Mouse (Mus musculus) hindlimb bud, embryonic 11.5 days (tissue): ENCODE results near the gene Rfx1.

ENCODE experiments used
- DNase-seq: peaks from one replicate; pipeline ENCODE4 v3.0.0-alpha.2; 2012; ENCODE audit warnings: low read depth, low spot score; ENCODE audit errors: extremely low spot score

Rfx1 gene

DNA sequence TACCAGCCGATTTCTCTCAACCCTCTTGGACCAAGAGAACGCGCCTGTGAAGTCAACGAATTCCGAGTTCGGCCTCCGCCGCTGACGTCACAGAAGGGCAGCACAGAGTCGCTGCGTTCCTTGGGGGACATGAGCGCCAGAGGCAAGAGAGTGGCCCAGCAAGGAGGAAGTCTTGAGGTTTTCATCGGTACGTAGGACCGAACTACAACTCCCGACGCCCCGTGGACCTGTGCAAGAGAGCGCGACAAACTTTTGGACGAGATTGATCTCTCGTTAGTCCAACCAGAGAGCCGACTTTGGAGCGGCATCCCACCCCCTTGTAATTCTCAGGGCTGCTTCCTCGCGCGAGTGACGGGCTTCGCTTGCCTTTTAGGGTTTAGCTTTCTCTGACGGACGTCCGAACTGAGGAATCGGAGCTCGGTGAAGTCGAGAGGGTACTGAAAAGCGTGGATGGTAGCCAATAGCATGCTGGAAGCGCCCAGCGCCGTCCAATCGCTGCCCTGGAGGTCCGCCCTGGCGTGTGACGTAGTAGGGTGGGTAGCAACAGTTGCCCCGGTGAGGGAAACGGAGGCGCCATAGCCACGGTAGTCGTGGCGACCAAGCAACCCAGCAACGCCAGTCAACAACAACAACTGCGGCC is at the start of gene Rfx1:
Rfx1 (plus strand) TSS at position 544 of the 640 bp plus-strand sequence.
- peak; percentile 99 for DNase-seq

DNA sequence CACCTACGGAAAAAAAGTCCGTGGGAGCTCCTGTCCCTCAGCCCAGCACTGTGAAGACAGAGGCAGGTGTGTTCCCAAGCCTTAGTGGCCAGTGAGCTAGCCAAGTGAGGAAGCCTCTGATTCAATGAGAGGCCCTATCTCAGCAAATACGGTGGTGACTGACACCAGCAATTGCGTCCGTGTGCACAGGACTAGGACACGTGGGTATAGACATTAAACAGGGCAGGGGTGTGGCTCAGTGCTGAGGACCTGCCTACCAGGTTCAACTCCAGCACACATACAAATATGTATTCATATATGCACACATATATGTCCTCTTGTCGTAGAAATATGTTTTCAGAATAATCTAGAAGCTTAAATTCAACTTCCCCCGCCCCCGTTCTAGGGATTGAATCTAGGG is 46.9 kb upstream of the Rfx1 start:
- DNase-seq, result no peak

DNA sequence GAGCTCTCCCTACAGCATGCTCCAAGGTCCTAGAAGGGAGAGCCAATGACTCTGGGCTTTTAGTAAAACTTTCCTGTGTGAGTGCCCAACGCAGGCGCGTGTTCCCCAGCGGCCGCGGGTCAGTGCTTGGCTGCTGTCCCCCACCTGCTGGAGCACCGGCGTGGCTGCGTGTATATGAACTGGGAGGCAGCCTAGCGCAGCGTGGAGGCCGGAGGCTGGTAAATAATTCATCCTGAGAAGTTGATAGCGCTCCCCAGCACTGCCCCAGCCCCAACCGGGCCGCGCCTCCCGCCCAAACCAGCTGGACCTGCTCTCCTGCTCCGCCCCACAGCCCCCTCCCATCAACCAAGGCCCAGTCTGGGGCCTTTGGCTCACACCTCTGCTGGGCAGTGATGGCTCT is 45.5 kb upstream of the Rfx1 start, which contains the start of gene Palm3:
Palm3 (plus strand) TSS at position 376 of the 400 bp plus-strand sequence.
- DNase-seq, result no peak

DNA sequence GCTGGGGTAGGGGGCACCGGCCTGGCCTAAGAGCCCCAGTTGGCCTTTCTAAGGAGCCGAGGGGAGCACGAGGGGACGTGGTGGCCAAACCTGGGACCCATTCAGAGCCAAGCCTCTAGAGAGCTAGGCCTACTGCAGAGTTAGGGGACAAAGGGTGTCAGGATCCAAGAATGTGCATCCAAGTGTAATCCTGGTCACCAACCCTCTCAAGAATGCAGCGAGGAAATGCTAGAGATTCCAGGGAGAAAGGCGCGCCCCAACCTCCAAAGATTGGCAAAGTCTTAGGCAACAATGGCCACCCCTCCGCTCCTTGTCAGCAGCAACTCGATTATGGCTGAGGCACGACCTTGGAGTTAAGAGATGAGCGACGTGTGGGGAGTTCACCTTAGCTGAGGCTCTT is 45.1 kb upstream of the Rfx1 start:
- DNase-seq, result no peak

GRCm38 (mm10) chr8:84023085-84023484 is 43.5 kb upstream of the Rfx1 start:
- DNase-seq, result no peak

DNA sequence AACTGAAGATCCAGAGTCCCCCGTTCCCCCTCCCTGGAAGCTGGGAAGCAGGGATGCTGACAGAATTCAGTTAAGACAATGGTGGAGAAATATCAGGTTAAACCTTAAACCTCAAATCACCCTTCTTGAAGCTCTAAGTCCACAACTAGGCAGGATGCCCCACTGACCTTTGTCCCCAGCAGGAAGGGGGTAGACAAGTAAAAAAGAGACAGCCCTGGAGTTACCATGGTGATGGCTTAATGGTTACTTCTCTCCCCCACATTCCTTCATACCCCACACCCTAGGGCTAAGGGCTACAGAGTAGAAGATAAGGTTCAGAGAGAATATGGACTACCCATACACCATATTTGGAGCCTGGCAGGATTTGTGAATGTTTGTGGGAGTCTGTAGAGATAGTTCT is 43.0 kb upstream of the Rfx1 start:
- DNase-seq, result no peak

DNA sequence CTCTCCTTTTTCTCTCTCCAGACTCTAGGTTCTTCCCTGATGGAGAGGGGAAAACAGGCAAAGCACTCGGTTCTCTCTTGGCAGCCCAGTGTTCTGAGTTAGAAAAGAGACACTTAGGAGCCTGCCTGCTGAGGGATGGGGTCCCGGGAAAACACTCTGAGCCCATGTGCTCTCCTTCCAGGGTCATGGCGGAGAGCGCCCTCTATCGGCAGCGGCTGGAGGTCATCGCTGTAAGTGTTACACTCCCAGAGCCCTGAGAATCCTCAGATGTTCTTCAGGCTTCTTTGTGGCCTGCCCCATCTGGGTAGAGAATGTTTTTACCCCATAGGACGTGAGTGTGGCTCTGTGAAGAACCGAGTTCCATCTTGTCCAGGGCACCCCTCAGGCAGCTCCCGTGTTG is 42.5 kb upstream of the Rfx1 start:
- no peak for DNase-seq

GRCm38 (mm10) chr8:84025863-84026262 is 40.8 kb upstream of the Rfx1 start:
- no peak for DNase-seq

- DNase-seq, result no peak
These were observed 39.2 kb upstream of the Rfx1 start for GRCm38 (mm10) chr8:84027449-84027848.

- no peak for DNase-seq
These were observed 37.4 kb upstream of the Rfx1 start for GRCm38 (mm10) chr8:84029272-84029671.

DNA sequence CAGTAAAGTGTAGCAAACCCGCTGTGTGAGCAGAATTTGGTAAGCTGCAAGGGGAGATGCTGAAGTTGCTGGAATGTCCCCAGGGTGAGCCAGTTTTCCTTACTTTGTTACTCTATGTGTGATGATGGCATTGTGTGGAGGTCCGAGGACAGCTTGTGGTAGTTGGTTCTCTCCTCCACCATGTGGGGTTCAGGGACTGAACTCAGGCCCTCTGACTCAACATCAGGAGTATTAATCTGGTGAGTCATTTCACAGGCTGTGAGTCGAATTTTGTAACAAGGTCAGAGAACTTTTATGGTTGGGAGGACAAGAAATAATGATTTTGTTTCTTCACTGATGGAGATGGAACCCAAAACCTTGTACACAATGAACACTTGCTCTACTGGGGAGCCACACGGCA is 33.9 kb upstream of the Rfx1 start:
- no peak for DNase-seq

DNA sequence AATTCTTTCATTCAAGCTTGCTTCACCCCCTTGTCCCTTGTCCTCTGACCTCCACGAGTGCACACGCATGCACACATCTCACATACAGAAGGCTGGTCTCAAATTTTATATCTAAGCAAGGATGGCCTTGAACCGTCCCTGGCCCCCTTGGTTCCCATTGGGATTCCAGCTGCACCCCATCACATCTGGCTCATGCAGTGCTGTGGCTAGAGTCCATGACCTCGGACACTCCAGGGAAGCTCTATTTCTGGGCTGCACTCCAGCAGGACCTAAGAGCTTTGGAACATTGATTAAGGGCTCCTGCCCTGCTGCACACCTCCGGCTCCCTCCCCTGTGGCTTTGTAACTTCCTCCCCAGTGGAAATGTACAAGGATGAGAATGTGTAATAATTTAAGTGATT is 28.6 kb upstream of the Rfx1 start:
- DNase-seq, result no peak

DNA sequence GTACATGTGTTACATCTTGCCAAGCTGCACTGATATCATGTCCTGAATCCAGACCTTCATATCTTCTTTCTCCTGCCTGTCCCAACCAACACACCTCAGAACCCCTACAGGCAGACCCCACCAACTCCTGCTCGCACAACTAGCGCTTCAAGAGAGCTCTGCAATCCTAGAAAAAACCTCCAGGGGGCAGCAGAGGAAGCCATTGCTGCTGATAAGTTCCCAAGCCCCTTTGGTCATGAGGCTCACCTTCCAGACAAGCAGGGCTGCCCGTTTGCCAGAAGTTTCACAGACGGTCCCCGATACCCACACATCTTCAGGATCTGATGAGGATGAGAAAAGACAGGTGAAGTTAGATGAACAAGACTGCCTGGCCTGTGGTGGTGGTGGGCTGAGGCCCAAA is 27.6 kb upstream of the Rfx1 start:
- DNase-seq, result peak; percentile 66

DNA sequence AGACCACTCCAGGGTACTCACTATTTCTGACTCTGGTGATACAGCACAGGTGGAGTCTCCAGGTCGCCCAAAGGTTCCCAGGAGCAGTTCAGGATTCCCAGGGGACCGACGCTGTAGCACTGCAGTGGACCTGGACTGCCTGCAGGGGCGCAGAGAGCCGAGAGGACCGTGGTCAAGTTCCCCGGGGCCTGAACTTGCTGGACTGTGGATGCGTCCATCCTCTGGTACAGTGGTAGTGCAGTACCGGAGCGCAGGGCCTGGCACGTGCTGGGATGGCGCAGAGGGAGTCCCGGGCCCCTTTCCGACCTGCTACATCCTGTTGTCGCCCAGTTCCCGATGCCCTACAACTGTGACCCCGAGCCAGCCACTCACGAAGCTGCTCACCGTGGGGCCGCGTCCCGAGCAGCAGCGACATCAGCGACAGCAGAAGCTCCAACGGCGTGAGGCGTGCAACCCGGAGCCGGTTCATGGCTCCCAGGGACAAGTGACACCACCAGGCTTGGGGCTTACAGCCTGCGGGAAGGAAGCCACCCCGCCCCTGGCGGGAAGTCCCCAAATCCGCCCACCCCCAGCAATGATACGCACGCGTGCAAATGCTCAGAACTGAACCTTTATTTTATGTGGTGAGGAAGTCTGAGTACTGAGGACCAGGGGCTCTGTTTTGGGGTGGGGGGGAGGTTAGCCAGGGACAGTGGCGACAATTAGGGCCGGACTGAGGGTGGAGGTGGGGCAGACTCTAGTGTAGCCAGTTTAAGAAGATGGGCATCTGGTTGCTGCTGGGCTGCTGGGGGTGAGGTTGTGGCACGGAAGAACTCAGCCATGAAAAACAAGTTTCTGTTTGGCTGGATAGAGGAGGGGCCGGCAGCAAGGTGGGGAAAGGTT is 24.3 kb upstream of the Rfx1 start, which contains the start of gene Il27ra:
Il27ra (minus strand) TSS at position 524 of the 882 bp plus-strand sequence.
- no peak for DNase-seq

GRCm38 (mm10) chr8:84042948-84043342 is 23.7 kb upstream of the Rfx1 start:
- DNase-seq, result no peak

GRCm38 (mm10) chr8:84044103-84044502 is 22.5 kb upstream of the Rfx1 start:
- no peak for DNase-seq

- DNase-seq, result no peak
These were observed 21.7 kb upstream of the Rfx1 start, which contains the start of gene Rln3 for GRCm38 (mm10) chr8:84044900-84045299. TSS of gene Rln3 (minus strand) at chr8:84045000.

DNA sequence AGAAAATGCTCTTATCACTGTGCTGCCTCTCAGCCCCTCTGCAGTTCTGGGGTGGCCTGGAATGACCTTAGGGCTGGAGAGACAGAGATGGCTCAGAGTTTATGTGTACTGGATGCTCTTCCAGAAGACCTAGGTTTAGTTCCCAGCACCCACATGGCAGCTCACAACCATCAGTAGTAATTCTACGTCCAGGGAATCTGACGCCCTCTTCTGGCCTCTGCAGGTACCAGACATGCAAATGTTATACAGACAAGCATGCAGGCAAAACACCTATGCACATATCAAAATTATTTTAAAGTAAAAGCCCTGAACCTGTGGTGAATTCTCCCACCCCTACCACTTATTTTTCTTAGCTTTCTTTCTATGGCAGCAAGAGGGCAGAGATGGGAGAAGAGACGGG is 20.1 kb upstream of the Rfx1 start:
- DNase-seq, result no peak

DNA sequence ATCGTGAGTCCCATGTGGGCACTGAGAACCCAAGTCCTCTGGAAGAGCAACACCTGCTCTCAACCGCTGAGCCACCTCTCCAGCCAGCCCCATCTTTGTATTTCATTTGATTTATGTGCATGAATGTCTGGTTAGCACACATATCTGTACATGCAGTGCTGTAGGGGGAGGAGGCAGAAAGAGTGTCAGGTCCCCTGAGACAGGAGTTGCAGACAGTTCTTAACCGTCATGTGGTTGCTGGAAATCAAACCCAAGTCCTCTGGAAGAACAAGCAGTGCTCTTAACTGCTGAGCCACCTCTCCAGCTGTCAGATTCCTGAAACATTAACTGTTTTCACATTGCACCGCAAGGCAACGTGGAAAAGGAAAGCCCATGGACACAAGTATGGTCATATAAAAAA is 18.5 kb upstream of the Rfx1 start:
- no peak for DNase-seq

- DNase-seq, result no peak
These were observed 13.9 kb upstream of the Rfx1 start for GRCm38 (mm10) chr8:84052746-84053145.

DNA sequence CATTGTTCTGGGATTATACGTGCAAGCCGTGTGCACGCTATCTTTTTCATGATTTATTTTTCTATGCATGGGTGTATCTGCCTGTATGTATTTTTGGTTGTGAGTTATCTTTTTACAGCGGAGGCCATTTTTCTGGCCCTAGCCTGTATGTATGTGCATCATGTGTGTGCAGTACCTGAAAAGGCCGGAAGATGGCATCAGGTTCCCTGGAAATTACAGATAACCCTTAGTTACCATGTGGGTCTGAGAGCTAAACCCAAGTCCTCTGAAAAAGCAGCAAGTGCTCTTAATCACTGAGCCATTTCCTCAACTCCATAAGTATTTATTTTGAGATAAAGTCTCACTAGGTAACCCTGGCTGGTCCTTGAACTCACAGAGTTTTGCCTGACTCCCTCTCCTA is 13.4 kb upstream of the Rfx1 start:
- no peak for DNase-seq

DNA sequence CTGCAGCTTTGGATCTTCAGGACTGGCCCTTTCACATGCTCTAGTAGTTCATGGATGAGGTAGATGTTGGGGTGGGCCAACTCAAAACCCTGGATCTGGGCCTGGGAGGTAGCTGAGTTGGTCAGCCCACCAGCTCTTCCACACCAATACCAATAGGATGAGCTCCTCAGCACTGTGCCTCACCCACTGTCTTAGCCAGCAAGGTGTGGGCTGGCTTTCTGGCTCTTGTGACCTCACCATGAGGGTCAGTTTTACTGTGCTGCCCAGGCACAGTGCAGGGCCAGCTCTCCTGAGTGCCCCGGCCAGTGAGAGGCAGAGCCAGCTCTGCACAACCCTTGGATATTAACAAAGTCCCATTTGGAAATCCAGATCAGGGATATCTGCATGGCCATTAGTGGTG is 8.8 kb upstream of the Rfx1 start:
- DNase-seq, result no peak
